Mouse (Mus musculus): ENCODE measurements around the gene Mobp.

- TF ChIP-seq CTCF (IDR thresholded peaks at IDR 0.05; ENCODE audit: borderline replicate concordance, extremely low read depth, insufficient read depth, insufficient read length) (no peak), POLR2A (IDR thresholded peaks at IDR 0.05; ENCODE audit: borderline replicate concordance, extremely low read depth, insufficient read depth, insufficient read length, poor library complexity, severe bottlenecking) (no peak)
Observed at GRCm38 (mm10) chr9:120201743-120202142, 52.2 kb downstream of the Mobp start.
